8 mouse cellular contexts compared by ENCODE assay signal in the genomic region with DNA sequence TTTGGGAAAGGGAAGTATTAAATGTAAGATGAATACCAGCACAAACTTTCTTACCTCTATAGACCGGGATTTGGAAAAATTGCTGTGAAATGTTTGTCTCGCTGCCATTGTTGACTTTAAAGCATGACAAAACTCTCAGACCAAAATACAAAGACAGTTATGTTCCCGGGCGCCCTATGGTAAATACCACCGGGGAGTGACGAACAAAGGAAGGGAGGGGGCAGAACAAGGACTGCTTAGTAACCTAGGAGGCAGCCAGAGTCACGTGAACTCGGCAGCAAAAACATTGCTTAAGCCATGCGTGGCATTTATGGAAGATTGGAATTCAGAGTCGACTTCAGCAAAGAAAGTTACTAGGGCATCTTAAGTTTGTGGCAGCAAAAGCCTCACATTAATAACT. TPM values are rescaled to one million over a fixed set of nuclear protein-coding genes. Genes with fewer than 3 reads are reported as not detected.
DNase-seq lines count a peak whose midpoint lies in the region; ATAC-seq lines count a peak whose summit lies in the region.

No protein-coding gene starts in this region.

- H3K36me3 ChIP-seq in hindbrain, embryonic 16.5 days (ENCODE audit: control insufficient read depth, insufficient read depth, low read length) = no peaks in the 10 kb centered on the region

- peak overlapping the region; percentile 31; the same call in 1 of the 2 replicates for H3K4me3 ChIP-seq in brown adipose tissue, adult 24 weeks (ENCODE audit: insufficient read depth, low read depth, low read length)
- H3K4me3 ChIP-seq in hindbrain, embryonic 16.5 days (ENCODE audit: low read length) = peak overlapping the region; percentile 83

- peak; percentile 38 for DNase-seq in adrenal gland, adult 2 months
- DNase-seq in adrenal gland, adult 8-10 months = no peak
- peak; percentile 58 for DNase-seq in mesoderm, embryonic 11.5 days (ENCODE audit: low read depth, low spot score)
- DNase-seq in frontal cortex, postnatal 36 days (ENCODE audit: low spot score in 2 of 2) = no peak
- no peak for DNase-seq in gastrocnemius, adult 18-20 months (ENCODE audit: low spot score)
- DNase-seq in layer of hippocampus, adult 9-11 months = no peak

- H3K9me3 ChIP-seq in hindbrain, embryonic 16.5 days (ENCODE audit: control insufficient read depth, low read length) = no peaks in the 10 kb centered on the region

- WGBS in hindbrain, embryonic 16.5 days = 2% methylated on average over 10 of the region's 10 CpGs

- no peak overlapping the region for H3K27ac ChIP-seq in brown adipose tissue, adult 24 weeks (replicated peaks; ENCODE audit: low read depth, low read length)
- no peak overlapping the region for H3K27ac ChIP-seq in hindbrain, embryonic 16.5 days (ENCODE audit: low read depth, low read length)

- peaks cover 2% of the 10 kb centered on the region; the same call in 1 of the 2 replicates for H3K4me1 ChIP-seq in brown adipose tissue, adult 24 weeks (ENCODE audit: control insufficient read depth, insufficient read depth, insufficient read length, low read length)
- H3K4me1 ChIP-seq in hindbrain, embryonic 16.5 days (ENCODE audit: control insufficient read depth, insufficient read depth, low read depth, low read length) = peaks cover 12% of the 10 kb centered on the region

- peak overlapping the region; percentile 23; the same call in 1 of the 2 replicates for H3K9ac ChIP-seq in hindbrain, embryonic 16.5 days (ENCODE audit: low read depth, low read length)

- no peaks in the 10 kb centered on the region for H3K27me3 ChIP-seq in hindbrain, embryonic 16.5 days (replicated peaks; ENCODE audit: control insufficient read depth, insufficient read depth, low read length)

- H3K4me2 ChIP-seq in hindbrain, embryonic 16.5 days (ENCODE audit: low read length) = peak overlapping the region; percentile 100

- ATAC-seq in hindbrain, embryonic 16.5 days = no peak

RNA-seq across cellular contexts. Expression of a gene that starts 1.4 kb away (rescaled TPM):
- 1 to 10 TPM; 1.2 to 2.3 TPM for total RNA-seq in adrenal gland, adult 2 months (2021)
- 2.7 and 3.8 TPM in 2 replicates for polyA plus RNA-seq in adrenal gland, adult 2 months (2012; rRNA removed)
- total RNA-seq in adrenal gland, adult 8-10 months (2022) = 1 to 10 TPM; 1.8 to 2.5 (median 2.0) TPM
- 0.40 and 0.42 TPM in 2 replicates for polyA plus RNA-seq in brown adipose tissue, adult 24 weeks (2012; ENCODE audit: insufficient read depth, insufficient read length, missing spikeins)
- polyA plus RNA-seq in hindbrain, embryonic 16.5 days (2015; fragmentation: Nextera tagmentation; extraction: Ambion mirVana) = 25.1 and 25.9 TPM in 2 replicates
- under 1 TPM; 0.57 to 0.64 TPM for total RNA-seq in gastrocnemius, adult 18-20 months (2021)

Comparison
In these comparisons a context has a peak if more than half of its experiments do, and no peak if none do; other contexts are left out.
1. DNase-seq: peak in adrenal gland, adult 2 months (single experiment) and mesoderm, embryonic 11.5 days (single experiment); none in adrenal gland, adult 8-10 months (single experiment), frontal cortex, postnatal 36 days (0 of 2), gastrocnemius, adult 18-20 months (single experiment) and layer of hippocampus, adult 9-11 months (single experiment).